Mouse (Mus musculus) myocyte (in vitro differentiated cells): Measurements from ENCODE around the gene Rai1. TPM values are rescaled to one million over a fixed set of nuclear protein-coding genes. Genes with fewer than 3 reads are reported as not detected.

Experiments
- H3K27me3 ChIP-seq: one replicate; pipeline ENCODE4 v1.6.1; 2011; ENCODE audit not compliant: control insufficient read depth, insufficient read depth, insufficient read length
- H3K36me3 ChIP-seq: one replicate; pipeline ENCODE4 v1.6.1; 2011; ENCODE audit not compliant: control insufficient read depth, insufficient read depth
- H3K4me2 ChIP-seq: one replicate; pipeline ENCODE4 v1.6.1; 2011; ENCODE audit warnings: low read depth, control low read depth
- H3K4me3 ChIP-seq: one replicate; pipeline ENCODE4 v1.5.1; 2011; ENCODE audit warnings: mild to moderate bottlenecking, control low read depth, moderate library complexity
- H3K79me2 ChIP-seq: one replicate; pipeline ENCODE4 v1.6.1; 2011; ENCODE audit not compliant: control insufficient read depth, insufficient read depth
- H3ac ChIP-seq: one replicate; pipeline ENCODE4 v1.6.1; 2011; ENCODE audit not compliant: control insufficient read depth, insufficient read length
- CEBPB ChIP-seq: IDR thresholded peaks from 2 replicates; pipeline ENCODE4 v1.6.1; 2011; ENCODE audit warnings: mild to moderate bottlenecking, moderate library complexity; ENCODE audit not compliant: poor library complexity, insufficient read depth, severe bottlenecking
- E2F4 ChIP-seq: IDR thresholded peaks from one replicate; pipeline ENCODE4 v1.6.1; 2011; ENCODE audit warnings: mild to moderate bottlenecking, control low read depth, moderate library complexity; ENCODE audit not compliant: insufficient read depth
- MAX ChIP-seq: IDR thresholded peaks from one replicate; pipeline ENCODE4 v1.6.1; 2011; ENCODE audit warnings: low read depth, mild to moderate bottlenecking, control low read depth
- MYOD1 ChIP-seq, 3 experiments: IDR thresholded peaks; one replicate each; pipeline ENCODE4 v1.6.1; 2011; ENCODE audit warnings: control low read depth in 2 of 3, low read depth in 2 of 3, mild to moderate bottlenecking in 2 of 3, moderate library complexity in 1 of 3; ENCODE audit not compliant: insufficient read length in 2 of 3, control insufficient read depth in 1 of 3
- MYOG ChIP-seq, 3 experiments: IDR thresholded peaks; one replicate each; pipeline ENCODE4 v1.6.1; 2011; ENCODE audit warnings: control low read depth in 2 of 3, low read depth in 2 of 3, mild to moderate bottlenecking in 2 of 3; ENCODE audit not compliant: insufficient read length in 2 of 3, control insufficient read depth in 1 of 3, insufficient read depth in 1 of 3
- POLR2A ChIP-seq: IDR thresholded peaks from one replicate; pipeline ENCODE4 v1.6.1; 2011; ENCODE audit warnings: low read depth, mild to moderate bottlenecking, control low read depth, moderate library complexity; ENCODE audit not compliant: insufficient read length
- POLR2AphosphoS2 ChIP-seq: IDR thresholded peaks from one replicate; pipeline ENCODE4 v1.6.1; 2011; ENCODE audit warnings: low read depth, control low read depth; ENCODE audit not compliant: insufficient read length
- REST ChIP-seq: IDR thresholded peaks from one replicate; pipeline ENCODE4 v1.6.1; 2011; ENCODE audit warnings: mild to moderate bottlenecking, control low read depth, moderate library complexity; ENCODE audit not compliant: insufficient read depth, insufficient read length
- SRF ChIP-seq: IDR thresholded peaks from one replicate; pipeline ENCODE4 v1.6.1; 2011; ENCODE audit warnings: low read depth; ENCODE audit not compliant: control insufficient read depth, insufficient read length
- TCF12 ChIP-seq: IDR thresholded peaks from one replicate; pipeline ENCODE4 v1.6.1; 2011; ENCODE audit warnings: mild to moderate bottlenecking, control low read depth; ENCODE audit not compliant: poor library complexity, insufficient read depth, severe bottlenecking
- TCF3 ChIP-seq: IDR thresholded peaks from one replicate; pipeline ENCODE4 v1.6.1; 2011; ENCODE audit warnings: low read depth, control low read depth; ENCODE audit not compliant: insufficient read length
- USF1 ChIP-seq: IDR thresholded peaks from one replicate; pipeline ENCODE4 v1.6.1; 2011; ENCODE audit warnings: low read depth, mild to moderate bottlenecking, control low read depth, moderate library complexity
- polyA plus RNA-seq: library from polyadenylated mRNA; unstranded; fragments of >200 nt; fragmentation: generic; extraction: Trizol; gene quantifications from one replicate; pipeline ENCODE4 v1.2.1, GENCODE M21; 2012; ENCODE audit warnings: missing spikeins

The Rai1 gene
- polyA plus RNA-seq, 1 experiment: 26.0 TPM

GRCm38 (mm10) chr11:60061504-60062006, 43.3 kb upstream of the Rai1 start:
- TF ChIP-seq POLR2A (no peak), USF1 (no peak), MYOG (IDR thresholded peaks at IDR 0.05; ENCODE audit: control insufficient read depth in 1 of 3, insufficient read depth in 1 of 3, insufficient read length in 2 of 3, low read depth in 2 of 3) (no peak), TCF12 (no peak), SRF (no peak), TCF3 (no peak), MAX (no peak), CEBPB (no peak), MYOD1 (IDR thresholded peaks at IDR 0.05; ENCODE audit: control insufficient read depth in 1 of 3, insufficient read length in 2 of 3, low read depth in 2 of 3) (no peak), REST (no peak)

GRCm38 (mm10) chr11:60065267-60065666, 39.5 kb upstream of the Rai1 start:
- Histone ChIP-seq H3K79me2 (no peaks in the 10 kb centered on the region), H3K27me3 (peaks cover 25% of the 10 kb centered on the region), H3K4me2 (no peak overlapping the region), H3K36me3 (no peaks in the 10 kb centered on the region), H3ac (no peak overlapping the region), H3K4me3 (no peak overlapping the region)
- TF ChIP-seq TCF3 (no peak), REST (no peak), CEBPB (no peak), POLR2A (no peak), MAX (no peak), USF1 (no peak), SRF (no peak), MYOD1 (IDR thresholded peaks at IDR 0.05; ENCODE audit: control insufficient read depth in 1 of 3, insufficient read length in 2 of 3, low read depth in 2 of 3) (no peak), MYOG (IDR thresholded peaks at IDR 0.05; ENCODE audit: control insufficient read depth in 1 of 3, insufficient read depth in 1 of 3, insufficient read length in 2 of 3, low read depth in 2 of 3) (no peak)

More at GRCm38 (mm10) chr11:60061504-60062006, 43.3 kb upstream of the Rai1 start:
- Histone ChIP-seq H3K4me2 (no peak overlapping the region), H3K27me3 (peaks cover 45% of the 10 kb centered on the region), H3K79me2 (no peaks in the 10 kb centered on the region), H3K4me3 (no peak overlapping the region), H3K36me3 (no peaks in the 10 kb centered on the region), H3ac (no peak overlapping the region)

GRCm38 (mm10) chr11:60067646-60068045, 37.2 kb upstream of the Rai1 start:
- peaks cover 7% of the 10 kb centered on the region for H3K27me3 ChIP-seq
- H3K36me3 ChIP-seq: no peaks in the 10 kb centered on the region
- no peak overlapping the region for H3ac ChIP-seq
- no peak overlapping the region for H3K4me3 ChIP-seq
- TF ChIP-seq SRF (no peak), POLR2A (no peak), TCF3 (no peak), CEBPB (no peak), MYOG (IDR thresholded peaks at IDR 0.05; ENCODE audit: control insufficient read depth in 1 of 3, insufficient read depth in 1 of 3, insufficient read length in 2 of 3, low read depth in 2 of 3) (no peak), E2F4 (no peak), MAX (no peak), USF1 (no peak), REST (no peak), MYOD1 (IDR thresholded peaks at IDR 0.05; ENCODE audit: control insufficient read depth in 1 of 3, insufficient read length in 2 of 3, low read depth in 2 of 3) (no peak), TCF12 (no peak), POLR2AphosphoS2 (no peak)
- H3K4me2 ChIP-seq: no peak overlapping the region
- H3K79me2 ChIP-seq: no peaks in the 10 kb centered on the region

- no peak overlapping the region for H3K4me2 ChIP-seq
- H3ac ChIP-seq: no peak overlapping the region
- TF ChIP-seq POLR2A (no peak), TCF3 (no peak), CEBPB (no peak), POLR2AphosphoS2 (no peak), REST (no peak), E2F4 (no peak), MYOD1 (IDR thresholded peaks at IDR 0.05; ENCODE audit: control insufficient read depth in 1 of 3, insufficient read length in 2 of 3, low read depth in 2 of 3) (no peak)
- H3K79me2 ChIP-seq: no peaks in the 10 kb centered on the region
- no peak overlapping the region for H3K4me3 ChIP-seq
- no peaks in the 10 kb centered on the region for H3K36me3 ChIP-seq
- peaks cover 7% of the 10 kb centered on the region for H3K27me3 ChIP-seq
Measured at GRCm38 (mm10) chr11:60068631-60069030, 36.2 kb upstream of the Rai1 start.

- no peaks in the 10 kb centered on the region for H3K36me3 ChIP-seq
- no peak overlapping the region for H3K4me3 ChIP-seq
- no peak for TF ChIP-seq POLR2A
- TF ChIP-seq MAX: no peak
- no peak for TF ChIP-seq MYOG (IDR thresholded peaks at IDR 0.05; ENCODE audit: control insufficient read depth in 1 of 3, insufficient read depth in 1 of 3, insufficient read length in 2 of 3, low read depth in 2 of 3)
- no peak for TF ChIP-seq POLR2AphosphoS2
- TF ChIP-seq MYOD1 (IDR thresholded peaks at IDR 0.05; ENCODE audit: control insufficient read depth in 1 of 3, insufficient read length in 2 of 3, low read depth in 2 of 3): no peak
- no peak for TF ChIP-seq E2F4
- TF ChIP-seq SRF: no peak
- no peak for TF ChIP-seq REST
- TF ChIP-seq TCF12: no peak
- TF ChIP-seq USF1: no peak
- TF ChIP-seq TCF3: no peak
- TF ChIP-seq CEBPB: no peak
- no peaks in the 10 kb centered on the region for H3K79me2 ChIP-seq
- no peak overlapping the region for H3K4me2 ChIP-seq
- peaks cover 7% of the 10 kb centered on the region for H3K27me3 ChIP-seq
- no peak overlapping the region for H3ac ChIP-seq
Measured at GRCm38 (mm10) chr11:60070599-60070998, 34.2 kb upstream of the Rai1 start.
